Mouse (Mus musculus) myocyte (in vitro differentiated cells): ENCODE measurements around the gene Sel1l. TPM values are rescaled to one million over a fixed set of nuclear protein-coding genes. Genes with fewer than 3 reads are reported as not detected.
A peak's percentile ranks its signal among the peaks of the same experiment; 100 is the strongest.

ENCODE experiments used
- H3K27me3 ChIP-seq: one replicate; pipeline ENCODE4 v1.6.1; 2011; ENCODE audit not compliant: control insufficient read depth, insufficient read depth, insufficient read length
- H3K36me3 ChIP-seq: one replicate; pipeline ENCODE4 v1.6.1; 2011; ENCODE audit not compliant: control insufficient read depth, insufficient read depth
- H3K4me2 ChIP-seq: one replicate; pipeline ENCODE4 v1.6.1; 2011; ENCODE audit warnings: low read depth, control low read depth
- H3K4me3 ChIP-seq: one replicate; pipeline ENCODE4 v1.5.1; 2011; ENCODE audit warnings: mild to moderate bottlenecking, control low read depth, moderate library complexity
- H3K79me2 ChIP-seq: one replicate; pipeline ENCODE4 v1.6.1; 2011; ENCODE audit not compliant: control insufficient read depth, insufficient read depth
- H3ac ChIP-seq: one replicate; pipeline ENCODE4 v1.6.1; 2011; ENCODE audit not compliant: control insufficient read depth, insufficient read length
- CEBPB ChIP-seq: IDR thresholded peaks from 2 replicates; pipeline ENCODE4 v1.6.1; 2011; ENCODE audit warnings: mild to moderate bottlenecking, moderate library complexity; ENCODE audit not compliant: poor library complexity, insufficient read depth, severe bottlenecking
- E2F4 ChIP-seq: IDR thresholded peaks from one replicate; pipeline ENCODE4 v1.6.1; 2011; ENCODE audit warnings: mild to moderate bottlenecking, control low read depth, moderate library complexity; ENCODE audit not compliant: insufficient read depth
- MAX ChIP-seq: IDR thresholded peaks from one replicate; pipeline ENCODE4 v1.6.1; 2011; ENCODE audit warnings: low read depth, mild to moderate bottlenecking, control low read depth
- MYOD1 ChIP-seq, 3 experiments: IDR thresholded peaks; one replicate each; pipeline ENCODE4 v1.6.1; 2011; ENCODE audit warnings: control low read depth in 2 of 3, low read depth in 2 of 3, mild to moderate bottlenecking in 2 of 3, moderate library complexity in 1 of 3; ENCODE audit not compliant: insufficient read length in 2 of 3, control insufficient read depth in 1 of 3
- MYOG ChIP-seq, 3 experiments: IDR thresholded peaks; one replicate each; pipeline ENCODE4 v1.6.1; 2011; ENCODE audit warnings: control low read depth in 2 of 3, low read depth in 2 of 3, mild to moderate bottlenecking in 2 of 3; ENCODE audit not compliant: insufficient read length in 2 of 3, control insufficient read depth in 1 of 3, insufficient read depth in 1 of 3
- POLR2A ChIP-seq: IDR thresholded peaks from one replicate; pipeline ENCODE4 v1.6.1; 2011; ENCODE audit warnings: low read depth, mild to moderate bottlenecking, control low read depth, moderate library complexity; ENCODE audit not compliant: insufficient read length
- POLR2AphosphoS2 ChIP-seq: IDR thresholded peaks from one replicate; pipeline ENCODE4 v1.6.1; 2011; ENCODE audit warnings: low read depth, control low read depth; ENCODE audit not compliant: insufficient read length
- REST ChIP-seq: IDR thresholded peaks from one replicate; pipeline ENCODE4 v1.6.1; 2011; ENCODE audit warnings: mild to moderate bottlenecking, control low read depth, moderate library complexity; ENCODE audit not compliant: insufficient read depth, insufficient read length
- SRF ChIP-seq: IDR thresholded peaks from one replicate; pipeline ENCODE4 v1.6.1; 2011; ENCODE audit warnings: low read depth; ENCODE audit not compliant: control insufficient read depth, insufficient read length
- TCF12 ChIP-seq: IDR thresholded peaks from one replicate; pipeline ENCODE4 v1.6.1; 2011; ENCODE audit warnings: mild to moderate bottlenecking, control low read depth; ENCODE audit not compliant: poor library complexity, insufficient read depth, severe bottlenecking
- TCF3 ChIP-seq: IDR thresholded peaks from one replicate; pipeline ENCODE4 v1.6.1; 2011; ENCODE audit warnings: low read depth, control low read depth; ENCODE audit not compliant: insufficient read length
- USF1 ChIP-seq: IDR thresholded peaks from one replicate; pipeline ENCODE4 v1.6.1; 2011; ENCODE audit warnings: low read depth, mild to moderate bottlenecking, control low read depth, moderate library complexity
- polyA plus RNA-seq: library from polyadenylated mRNA; unstranded; fragments of >200 nt; fragmentation: generic; extraction: Trizol; gene quantifications from one replicate; pipeline ENCODE4 v1.2.1, GENCODE M21; 2012; ENCODE audit warnings: missing spikeins

Sel1l gene
- polyA plus RNA-seq, 1 experiment: 54.2 TPM

DNA sequence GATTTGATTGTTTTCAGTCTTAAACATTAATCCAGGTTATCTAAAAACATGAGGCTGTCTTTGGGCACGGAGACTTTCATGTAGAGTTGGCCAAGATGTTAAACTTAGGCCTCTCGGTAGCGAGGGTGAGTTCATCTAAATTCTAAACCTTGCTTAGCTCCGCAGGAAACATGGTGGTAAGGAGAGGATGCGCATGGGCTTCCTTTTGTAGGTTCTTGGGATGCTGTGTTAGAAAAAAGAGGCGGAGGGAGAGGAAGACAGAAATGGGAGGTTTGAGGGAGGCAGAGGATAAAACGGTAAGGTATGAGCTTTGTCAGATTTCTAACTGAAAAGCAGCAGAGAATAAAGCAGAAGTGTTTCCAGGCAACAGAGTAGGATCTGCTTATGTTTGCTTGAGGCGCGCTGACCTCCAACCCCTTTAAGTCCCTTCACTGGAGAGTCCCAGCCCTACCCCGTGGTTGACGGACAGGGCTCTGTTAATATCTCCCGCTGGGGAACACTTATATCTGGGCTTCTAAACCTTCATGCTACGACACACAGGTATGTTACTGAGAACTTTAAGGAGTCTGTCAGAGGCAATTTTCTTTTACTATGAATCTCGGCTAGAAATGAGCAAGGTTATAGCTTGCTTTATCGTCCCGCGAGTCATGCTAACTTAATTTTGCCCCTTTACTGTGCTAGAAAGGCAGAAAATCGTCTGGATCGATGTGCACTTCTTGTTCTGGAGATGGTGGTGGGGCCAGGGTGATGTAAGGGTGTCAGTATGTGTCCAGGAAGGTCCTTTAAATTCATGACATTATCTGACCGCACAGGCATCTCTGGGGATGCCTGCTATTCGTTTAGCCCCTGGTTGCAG is 29.3 kb upstream of the Sel1l start:
- Histone ChIP-seq H3K27me3 (no peaks in the 10 kb centered on the region), H3K4me2 (peak overlapping the region; percentile 66), H3K36me3 (no peaks in the 10 kb centered on the region), H3ac (no peak overlapping the region), H3K4me3 (no peak overlapping the region), H3K79me2 (no peaks in the 10 kb centered on the region)
- TF ChIP-seq MYOG (IDR thresholded peaks at IDR 0.05; ENCODE audit: control insufficient read depth in 1 of 3, insufficient read depth in 1 of 3, insufficient read length in 2 of 3, low read depth in 2 of 3): no peak
- TF ChIP-seq TCF3: no peak
- TF ChIP-seq POLR2A: no peak
- no peak for TF ChIP-seq CEBPB
- TF ChIP-seq MAX: no peak
- no peak for TF ChIP-seq SRF
- no peak for TF ChIP-seq POLR2AphosphoS2
- TF ChIP-seq TCF12: no peak
- TF ChIP-seq REST: no peak
- TF ChIP-seq USF1: no peak
- TF ChIP-seq MYOD1 (IDR thresholded peaks at IDR 0.05; ENCODE audit: control insufficient read depth in 1 of 3, insufficient read length in 2 of 3, low read depth in 2 of 3): no peak
- TF ChIP-seq E2F4: no peak

- Histone ChIP-seq H3K4me2 (no peak overlapping the region), H3K27me3 (no peaks in the 10 kb centered on the region), H3K36me3 (no peaks in the 10 kb centered on the region), H3ac (no peak overlapping the region), H3K4me3 (no peak overlapping the region), H3K79me2 (no peaks in the 10 kb centered on the region)
- TF ChIP-seq MAX (no peak), MYOG (IDR thresholded peaks at IDR 0.05; ENCODE audit: control insufficient read depth in 1 of 3, insufficient read depth in 1 of 3, insufficient read length in 2 of 3, low read depth in 2 of 3) (no peak)
These were observed 28.7 kb upstream of the Sel1l start for GRCm38 (mm10) chr12:91877646-91878045.

DNA sequence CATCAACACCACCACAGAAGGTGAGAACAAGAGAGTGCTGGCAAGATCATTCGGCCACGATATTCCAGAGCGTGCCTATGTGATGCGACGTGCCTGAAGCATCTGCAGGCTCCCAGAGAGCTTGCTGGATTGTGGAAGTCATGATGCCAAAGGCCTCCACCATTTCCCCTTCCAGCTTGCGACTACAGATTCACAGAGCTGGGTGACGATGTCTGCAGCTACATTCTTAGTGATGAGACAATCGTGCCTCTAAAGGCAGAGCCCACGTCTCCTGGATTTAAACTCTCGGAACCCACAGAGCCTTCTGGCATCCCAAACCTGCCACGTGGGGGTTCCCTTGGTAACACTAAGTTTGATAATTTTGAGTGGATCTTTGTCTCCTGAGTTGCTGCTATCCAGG is 21.7 kb upstream of the Sel1l start:
- Histone ChIP-seq H3K36me3 (no peaks in the 10 kb centered on the region), H3K4me2 (no peak overlapping the region), H3K27me3 (no peaks in the 10 kb centered on the region), H3K4me3 (no peak overlapping the region), H3K79me2 (no peaks in the 10 kb centered on the region), H3ac (no peak overlapping the region)
- TF ChIP-seq POLR2AphosphoS2: no peak
- TF ChIP-seq TCF3: no peak
- no peak for TF ChIP-seq MYOD1 (IDR thresholded peaks at IDR 0.05; ENCODE audit: control insufficient read depth in 1 of 3, insufficient read length in 2 of 3, low read depth in 2 of 3)
- TF ChIP-seq REST: no peak
- no peak for TF ChIP-seq CEBPB
- TF ChIP-seq USF1: no peak
- no peak for TF ChIP-seq SRF
- TF ChIP-seq MYOG (IDR thresholded peaks at IDR 0.05; ENCODE audit: control insufficient read depth in 1 of 3, insufficient read depth in 1 of 3, insufficient read length in 2 of 3, low read depth in 2 of 3): no peak
- TF ChIP-seq E2F4: no peak
- no peak for TF ChIP-seq TCF12
- no peak for TF ChIP-seq POLR2A
- no peak for TF ChIP-seq MAX

GRCm38 (mm10) chr12:91869352-91869751 is 20.4 kb upstream of the Sel1l start:
- no peaks in the 10 kb centered on the region for H3K79me2 ChIP-seq
- TF ChIP-seq POLR2A: no peak
- no peak for TF ChIP-seq SRF
- peak in 1 of 3 experiments; percentile 33 for TF ChIP-seq MYOD1 (IDR thresholded peaks at IDR 0.05; ENCODE audit: control insufficient read depth in 1 of 3, insufficient read length in 2 of 3, low read depth in 2 of 3)
- no peak for TF ChIP-seq REST
- H3ac ChIP-seq: no peak overlapping the region
- no peaks in the 10 kb centered on the region for H3K27me3 ChIP-seq
- H3K4me3 ChIP-seq: no peak overlapping the region
- no peaks in the 10 kb centered on the region for H3K36me3 ChIP-seq
- H3K4me2 ChIP-seq: no peak overlapping the region

DNA sequence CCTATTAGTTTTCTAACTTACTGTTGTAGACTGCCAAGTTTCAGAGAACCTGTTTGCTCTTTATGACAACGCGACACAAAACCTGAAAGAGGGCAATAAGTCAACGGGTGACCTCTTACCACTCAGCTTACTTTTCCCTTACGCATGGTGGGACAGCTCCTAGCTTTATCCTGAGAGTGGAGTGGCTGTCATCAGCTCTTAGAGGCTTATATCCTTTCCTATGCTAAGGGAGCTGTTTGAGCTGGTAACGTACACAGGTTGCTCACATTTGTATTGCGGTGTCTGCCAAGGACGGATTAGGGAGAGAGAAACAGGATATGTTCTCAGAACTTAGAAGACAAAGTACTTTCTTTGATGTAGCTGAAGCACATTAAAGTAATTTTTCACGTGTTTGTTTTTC is 5.4 kb upstream of the Sel1l start:
- Histone ChIP-seq H3K79me2 (no peaks in the 10 kb centered on the region), H3K36me3 (no peaks in the 10 kb centered on the region), H3ac (no peak overlapping the region), H3K4me2 (no peak overlapping the region), H3K27me3 (peaks cover 8% of the 10 kb centered on the region), H3K4me3 (no peak overlapping the region)
- TF ChIP-seq MYOG (IDR thresholded peaks at IDR 0.05; ENCODE audit: control insufficient read depth in 1 of 3, insufficient read depth in 1 of 3, insufficient read length in 2 of 3, low read depth in 2 of 3): no peak
- TF ChIP-seq E2F4: no peak
